Mouse (Mus musculus): ENCODE results near the gene Plcxd2.

DNA sequence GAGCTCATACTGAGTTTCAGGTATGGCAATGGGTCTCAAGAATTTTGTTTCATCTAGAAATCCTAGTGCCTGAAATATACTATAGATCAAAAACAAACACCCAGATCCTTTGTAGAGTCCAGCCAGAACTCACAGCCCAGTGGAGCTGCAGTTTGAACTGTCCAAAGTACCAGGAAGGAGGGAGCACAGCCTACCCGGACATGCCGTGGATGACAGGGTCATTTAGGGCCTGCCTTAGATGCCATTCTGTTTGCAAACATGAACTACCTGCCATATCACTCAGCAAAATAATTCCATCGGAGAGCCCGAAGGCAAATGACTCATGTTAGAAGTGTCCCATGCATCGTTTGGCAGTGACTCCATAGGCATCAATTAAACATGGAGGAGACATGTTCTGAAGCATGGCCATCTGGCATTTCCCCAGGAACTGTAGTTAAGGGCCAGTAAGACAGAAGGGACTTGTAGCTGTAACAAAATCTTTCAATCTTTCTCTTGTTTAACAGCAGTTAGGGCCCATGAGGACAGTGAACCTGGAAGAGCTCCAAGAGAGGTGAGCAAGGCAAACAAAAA, 1.9 kb downstream of the Plcxd2 start:
- no peak for TF ChIP-seq CTCF (IDR thresholded peaks at IDR 0.05; ENCODE audit: low read depth, low read length)
- no peak for TF ChIP-seq POLR2A (IDR thresholded peaks at IDR 0.05; ENCODE audit: borderline replicate concordance, low read depth, low read length)

Data from bone marrow macrophage, adult 2 months (primary cell).